Mouse (Mus musculus) ovary, adult 2 months (tissue): ENCODE data around the gene Pfn4. TPM values are rescaled to one million over a fixed set of nuclear protein-coding genes. Genes with fewer than 3 reads are reported as not detected.

Source experiments
- polyA plus RNA-seq: library from polyadenylated mRNA; depleted of rRNA; stranded (reverse); fragments of >200 nt; gene quantifications from 2 replicates; pipeline ENCODE4 v1.2.3, GENCODE M21; 2012; rRNA removed

The Pfn4 gene
- 0.19 and 1.1 TPM in 2 replicates for polyA plus RNA-seq

DNA sequence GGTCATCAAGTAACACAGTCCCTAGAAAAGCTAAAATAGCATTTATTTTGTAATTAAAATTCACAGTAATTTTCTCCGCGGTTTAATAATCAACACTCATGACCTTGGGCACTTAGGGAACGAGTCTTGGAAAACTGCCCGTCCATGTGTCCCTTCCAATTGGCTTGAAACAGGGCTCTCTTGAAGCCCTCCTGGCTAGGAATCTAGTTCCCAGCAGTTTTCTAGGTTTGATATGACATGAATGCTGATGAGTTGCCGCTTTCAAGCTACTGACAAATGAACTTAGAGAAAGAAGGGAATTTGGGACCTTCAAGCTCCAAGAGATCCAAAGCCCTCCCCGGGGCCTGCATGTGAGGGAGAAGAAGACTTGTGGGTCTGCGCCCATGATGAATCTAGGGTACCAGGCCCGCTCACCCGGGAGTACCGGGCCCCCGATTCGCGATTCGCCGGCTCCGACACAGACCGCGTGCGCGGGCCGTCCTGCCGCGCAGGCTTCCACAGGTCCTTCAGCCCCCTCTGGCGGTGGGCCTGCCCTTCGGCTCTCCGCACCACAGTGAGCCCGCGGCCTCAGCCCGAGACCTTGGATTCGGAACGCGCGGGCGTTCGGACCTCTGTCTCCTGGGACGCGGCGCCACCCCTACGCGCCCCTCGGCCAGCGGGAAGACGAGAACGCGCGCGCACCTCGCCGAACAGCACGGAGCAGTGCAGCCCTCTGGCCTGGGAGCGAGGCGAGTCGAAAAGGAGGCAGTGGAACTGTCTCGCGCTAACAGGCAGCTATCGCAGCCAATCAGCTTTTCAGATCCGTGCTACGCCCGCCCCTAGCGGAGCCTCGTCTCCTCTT, at the start of gene Pfn4, which contains the start of gene Fam228b:
Gene Pfn4 (plus strand): TSS at position 531 of the 841 bp plus-strand sequence.
Gene Fam228b (minus strand): TSS at position 776 of the 841 bp plus-strand sequence.

GRCm38 (mm10) chr12:4738031-4738576, 30.7 kb upstream of the Pfn4 start, which contains the start of gene Fam228a:
Fam228a (minus strand) TSS chr12:4738430.

GRCm38 (mm10) chr12:4817361-4818101, 48.7 kb downstream of the Pfn4 start, which contains the start of gene Sf3b6:
Sf3b6 (plus strand) TSS chr12:4817544.

Other genes starting within 250 kb of the Pfn4 start
- gene Itsn2, start 176.4 kb upstream of the Pfn4 start, polyA plus RNA-seq, result 18.0 and 21.5 TPM in 2 replicates
- gene Gm3625, start 176.1 kb upstream of the Pfn4 start, polyA plus RNA-seq, result not detected in 2 replicates
- 0.10 and 0.22 TPM in 2 replicates for gene Fam228a, start 30.6 kb upstream of the Pfn4 start, polyA plus RNA-seq
- gene Fam228b, start 245 bp downstream of the Pfn4 start, polyA plus RNA-seq, result 1.2 and 2.0 TPM in 2 replicates
- 42.0 and 59.0 TPM in 2 replicates for gene Sf3b6, start 48.5 kb downstream of the Pfn4 start, polyA plus RNA-seq
- gene Fkbp1b, start 72.6 kb downstream of the Pfn4 start, polyA plus RNA-seq, result 5.3 TPM in 2 replicates
- gene Wdcp, start 74.3 kb downstream of the Pfn4 start, polyA plus RNA-seq, result 6.1 and 7.8 TPM in 2 replicates
- 0.78 and 1.4 TPM in 2 replicates for gene Mfsd2b, start 105.3 kb downstream of the Pfn4 start, polyA plus RNA-seq
- gene Ubxn2a, start 138.7 kb downstream of the Pfn4 start, polyA plus RNA-seq, result 3.9 and 5.7 TPM in 2 replicates
- gene Atad2b, start 148.3 kb downstream of the Pfn4 start, polyA plus RNA-seq, result 14.7 and 54.1 TPM in 2 replicates